Mouse (Mus musculus) lung, postnatal 0 days (tissue): ENCODE measurements around the gene Slf2.

Experiments
- CTCF ChIP-seq: IDR thresholded peaks from 2 replicates; pipeline ENCODE4 v1.5.1; 2016; ENCODE audit warnings: antibody characterized with exemption, mild to moderate bottlenecking
- EP300 ChIP-seq: IDR thresholded peaks from 2 replicates; pipeline ENCODE4 v1.6.1; 2016; ENCODE audit warnings: antibody characterized with exemption, mild to moderate bottlenecking, control low read depth

DNA sequence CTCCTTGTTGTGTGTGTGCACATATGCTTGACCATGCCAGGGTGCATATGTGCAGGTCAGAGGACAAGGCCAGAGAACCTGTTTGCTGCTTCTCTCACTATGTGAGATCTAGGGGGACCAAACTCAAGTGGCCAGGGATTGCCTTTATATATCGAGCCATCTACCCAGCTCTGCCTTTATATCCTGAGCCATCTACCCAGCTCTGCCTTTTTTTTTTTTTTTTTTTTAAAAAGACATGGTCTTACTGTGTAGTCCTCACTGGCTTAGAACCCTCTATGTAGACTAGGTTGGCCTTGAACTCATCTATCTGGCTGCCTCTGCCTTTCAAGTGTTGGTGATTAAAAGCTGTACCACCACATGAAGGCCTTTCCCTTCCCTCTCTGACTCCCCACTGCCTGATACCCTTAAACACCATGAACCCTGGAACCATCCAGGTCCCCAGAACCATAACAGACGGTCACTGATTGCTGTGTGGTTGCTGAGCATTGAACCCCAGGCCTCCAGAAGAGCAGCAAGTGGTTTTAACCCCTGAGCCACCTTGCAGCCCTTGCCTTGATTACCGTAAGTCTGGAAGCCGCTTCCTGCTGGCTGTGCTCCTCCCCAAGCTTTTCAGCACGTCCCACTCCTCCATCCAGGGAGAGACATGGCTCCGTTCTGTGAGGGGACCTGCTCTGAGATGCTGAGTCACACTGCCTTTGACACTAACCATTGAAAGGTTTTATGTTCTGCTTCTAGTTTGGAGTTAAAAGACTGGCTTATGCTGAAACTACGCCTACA is 73.0 kb downstream of the Slf2 start:
- TF ChIP-seq CTCF (no peak), EP300 (no peak)
